Mouse (Mus musculus) gonadal fat pad, adult 2 months (tissue): ENCODE results near the gene Kat8. TPM values are rescaled to one million over a fixed set of nuclear protein-coding genes. Genes with fewer than 3 reads are reported as not detected.
"Not testable (repeated sequence)": the region's sequence is repeated elsewhere in the genome, so short reads cannot be mapped to it uniquely, and the experiment has no call there.

Source experiments
- DNase-seq: peaks from one replicate; pipeline ENCODE4 v3.0.0-alpha.2; 2012; ENCODE audit warnings: low read depth
- polyA plus RNA-seq: library from polyadenylated mRNA; depleted of rRNA; stranded (reverse); fragments of >200 nt; gene quantifications from 2 replicates; pipeline ENCODE4 v1.2.3, GENCODE M21; 2012; rRNA removed

Kat8 gene
- 15.9 and 16.4 TPM in 2 replicates for polyA plus RNA-seq

DNA sequence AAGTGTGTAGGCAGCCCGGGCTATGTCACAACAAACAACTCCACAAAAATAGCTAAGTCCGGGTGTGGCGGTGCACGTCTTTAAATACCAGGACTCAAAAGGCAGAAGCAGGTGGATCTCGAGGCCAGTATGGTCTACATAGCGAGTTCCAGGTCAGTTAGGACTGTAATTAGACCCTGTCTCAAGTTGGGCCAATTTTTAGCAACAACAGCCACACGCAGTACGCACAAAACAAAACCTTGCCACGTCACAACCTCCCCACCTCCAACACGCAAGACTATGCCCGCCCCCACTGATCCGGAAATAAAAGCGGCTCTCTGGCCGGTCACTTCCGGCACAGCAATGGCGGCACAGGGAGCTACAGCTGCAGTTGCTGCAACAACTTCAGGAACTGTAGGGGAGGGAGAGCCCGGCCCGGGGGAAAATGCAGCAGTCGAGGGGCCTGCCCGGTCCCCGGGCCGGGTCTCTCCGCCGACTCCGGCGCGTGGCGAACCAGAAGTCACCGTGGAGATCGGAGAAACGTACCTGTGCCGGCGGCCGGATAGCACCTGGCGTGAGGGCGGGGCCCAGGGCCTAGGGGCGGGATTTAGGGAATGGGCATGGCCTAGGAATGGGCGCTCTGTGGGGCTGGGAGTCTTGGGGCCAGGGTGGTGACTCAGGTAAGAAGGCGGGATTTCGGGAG lies at the start of gene Kat8:
TSS of gene Kat8 (plus strand) at position 327 of the 682 bp plus-strand sequence.
- no peak for DNase-seq

DNA sequence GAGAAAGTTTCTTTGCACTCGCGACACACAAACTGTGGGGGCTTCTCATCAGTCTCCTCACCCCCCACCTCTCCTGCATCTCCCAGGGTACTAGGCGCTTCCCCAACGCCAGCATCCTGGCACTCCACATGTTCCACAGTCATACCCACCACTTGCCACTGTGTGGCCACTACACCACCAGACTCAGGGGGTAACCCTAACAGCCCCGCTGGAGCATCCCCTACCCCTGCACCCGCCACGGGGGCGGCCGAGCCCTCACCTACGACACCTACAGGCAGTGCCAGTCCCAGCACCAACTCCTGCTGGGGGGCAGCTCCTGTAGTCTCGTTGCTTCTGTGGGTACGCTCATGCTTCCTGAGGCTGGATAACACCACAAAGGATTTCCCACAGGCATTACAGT lies 45.9 kb upstream of the Kat8 start:
- no peak for DNase-seq

DNA sequence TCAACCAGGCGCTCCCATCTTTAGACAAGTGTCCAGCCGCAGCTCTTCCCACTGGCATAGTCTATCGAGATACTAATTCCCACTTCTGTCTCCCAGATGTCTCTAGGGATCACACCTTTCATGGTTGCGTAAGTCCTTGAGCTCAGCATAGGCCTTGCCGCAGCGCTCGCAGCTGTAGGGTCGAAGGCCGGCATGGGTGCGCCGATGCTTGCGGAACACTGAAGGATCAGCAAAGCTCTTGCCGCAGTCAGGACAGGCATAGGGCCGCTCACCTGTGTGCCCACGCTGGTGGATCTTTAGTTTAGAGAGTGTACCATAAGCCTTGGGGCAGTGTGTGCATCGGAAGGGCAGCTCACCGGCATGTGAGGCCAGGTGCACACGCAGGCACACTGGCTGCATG lies 44.7 kb upstream of the Kat8 start:
- DNase-seq: no peak

DNA sequence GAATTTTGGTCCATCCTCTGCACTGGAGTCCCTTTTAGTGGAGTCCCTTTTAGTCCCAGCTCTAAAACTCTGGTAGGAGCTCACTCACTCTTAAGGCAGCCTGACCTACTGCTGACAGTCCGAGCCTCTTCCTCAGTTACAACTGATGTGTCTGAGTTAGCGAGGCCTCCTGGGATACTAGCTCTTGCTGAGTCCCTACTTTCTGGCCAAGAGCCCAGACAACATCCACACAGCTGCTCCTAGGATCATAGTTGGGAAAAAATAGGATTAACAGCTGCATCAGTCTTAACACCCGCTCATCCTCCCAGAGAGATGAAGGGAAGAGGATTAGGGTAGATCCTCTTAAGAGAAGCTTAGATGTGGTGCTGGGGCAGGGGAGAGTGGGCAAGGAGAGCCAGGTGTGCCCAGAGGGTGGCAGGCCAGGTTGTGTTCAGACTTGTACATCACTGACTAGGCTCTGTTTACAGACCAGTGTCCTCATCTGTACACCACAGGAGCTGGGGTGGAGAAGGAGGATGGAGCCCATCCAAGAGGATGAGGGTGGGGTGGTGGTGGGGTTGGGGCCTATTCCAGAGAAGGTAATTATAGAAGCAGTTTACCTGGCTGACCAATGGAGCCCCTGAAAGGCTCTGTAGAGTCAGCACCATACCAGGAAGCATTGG lies 43.0 kb upstream of the Kat8 start:
- DNase-seq: no peak

DNA sequence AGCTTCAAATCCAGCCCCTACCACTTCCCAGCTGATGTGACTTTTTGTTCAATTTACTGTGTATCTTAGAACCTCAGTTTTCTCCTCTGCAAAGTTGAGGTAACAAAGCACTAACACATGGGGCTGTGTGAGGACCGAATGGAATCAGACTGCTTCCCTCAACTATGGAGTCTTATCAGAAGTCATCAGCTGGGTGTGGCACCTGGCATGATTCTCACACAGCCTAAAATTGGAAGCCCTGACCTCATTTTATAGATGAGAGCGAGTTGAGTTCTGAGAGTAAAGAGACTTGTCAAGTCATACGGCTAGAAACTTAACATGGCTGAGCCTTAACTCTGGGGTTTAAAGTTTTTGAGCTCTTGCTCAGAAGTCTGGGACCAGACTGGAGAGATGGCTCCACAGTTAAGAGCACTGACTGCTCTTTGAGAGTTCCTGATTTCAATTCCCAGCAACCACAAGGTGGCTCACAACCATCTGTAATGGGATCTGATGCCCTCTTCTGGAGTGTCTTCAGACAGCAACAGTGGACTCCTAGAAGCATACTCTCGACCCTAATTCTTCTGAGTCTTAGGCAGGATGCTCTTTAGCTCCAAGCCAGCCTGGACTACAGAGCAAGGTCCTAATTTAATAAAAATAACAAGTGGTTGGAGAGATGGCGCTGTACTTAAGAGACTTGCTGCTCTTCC lies 42.0 kb upstream of the Kat8 start:
- DNase-seq: no peak

DNA sequence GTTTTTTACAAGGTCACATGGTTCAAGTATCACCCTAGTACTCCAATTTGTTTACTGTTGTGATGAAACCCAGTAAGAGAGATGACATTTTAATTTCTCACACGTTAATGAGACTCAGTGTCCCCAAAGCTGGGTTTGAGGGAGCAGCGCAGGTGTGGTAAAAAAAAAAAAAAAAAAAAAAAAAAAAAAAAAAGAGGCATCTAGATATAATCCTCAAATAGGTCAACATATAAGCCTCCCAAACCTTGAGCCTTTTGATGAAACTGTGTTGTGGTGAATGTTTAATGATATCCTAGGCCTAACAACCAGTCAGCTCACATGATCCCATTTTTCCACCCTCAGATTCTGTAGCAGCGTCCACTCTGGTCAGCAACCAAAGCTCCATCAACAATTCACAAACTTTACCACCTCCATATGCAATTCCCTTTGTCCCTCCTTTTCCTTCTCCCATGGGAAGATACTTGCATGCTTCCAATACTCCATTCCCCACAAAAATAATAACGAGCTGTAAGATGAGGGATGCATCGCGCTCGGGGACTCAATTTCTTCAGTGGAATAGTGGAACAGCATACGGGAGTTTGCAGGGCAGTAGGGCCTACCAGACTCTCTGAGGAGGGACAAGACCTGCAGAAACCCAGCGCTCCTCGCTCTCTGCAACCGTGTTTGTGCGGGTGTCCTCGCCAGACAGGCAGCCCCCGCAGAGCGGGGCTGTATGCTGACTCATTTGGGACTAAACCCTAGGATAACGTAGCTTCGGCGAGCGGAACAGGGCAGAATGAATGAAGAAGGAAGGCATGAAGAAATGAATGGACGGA lies 37.3 kb upstream of the Kat8 start:
- DNase-seq: no peak

DNA sequence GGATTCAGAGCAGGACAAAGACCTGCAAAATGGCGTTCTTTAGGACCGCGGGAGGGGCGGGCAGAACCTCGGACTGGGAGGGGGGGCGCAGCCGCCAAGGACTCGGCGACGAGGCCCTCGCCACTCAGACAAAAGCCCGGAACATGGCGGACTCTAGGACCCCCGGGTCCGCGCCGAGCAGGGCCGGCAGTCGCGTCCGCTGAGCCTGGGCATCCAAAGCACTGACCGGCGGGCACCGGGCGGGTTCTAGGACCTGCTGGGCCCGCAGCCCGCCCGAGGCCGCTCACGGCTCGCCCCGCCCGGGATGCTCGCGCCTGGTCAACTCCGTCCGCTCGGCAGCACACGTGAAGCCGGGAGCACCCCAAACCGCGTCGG lies 36.7 kb upstream of the Kat8 start:
- no peak for DNase-seq

DNA sequence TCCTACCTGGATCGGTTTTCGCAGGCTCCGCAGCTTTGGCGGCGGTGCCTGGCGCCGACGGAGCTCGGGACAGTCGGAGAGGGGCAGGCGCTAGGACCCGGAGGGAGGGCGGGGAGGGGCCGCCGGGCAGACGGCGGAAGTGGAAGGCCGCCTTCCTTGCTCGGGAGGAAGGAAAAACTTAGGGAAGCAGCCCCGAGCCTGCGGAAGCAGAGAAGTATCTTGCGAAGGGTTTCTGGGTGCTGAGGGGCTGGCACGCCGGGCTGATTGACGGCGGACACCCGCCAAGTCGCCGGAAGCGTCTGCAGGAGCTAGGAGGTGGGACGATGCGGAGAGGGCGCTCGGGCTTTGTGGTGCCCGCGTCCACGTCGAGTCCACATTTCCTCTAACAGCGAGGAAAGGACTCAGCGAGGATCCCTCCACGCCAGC lies 36.3 kb upstream of the Kat8 start, which contains the start of gene Zfp646:
TSS of gene Zfp646 (plus strand) at position 181 of the 426 bp plus-strand sequence.
- DNase-seq: no peak

DNA sequence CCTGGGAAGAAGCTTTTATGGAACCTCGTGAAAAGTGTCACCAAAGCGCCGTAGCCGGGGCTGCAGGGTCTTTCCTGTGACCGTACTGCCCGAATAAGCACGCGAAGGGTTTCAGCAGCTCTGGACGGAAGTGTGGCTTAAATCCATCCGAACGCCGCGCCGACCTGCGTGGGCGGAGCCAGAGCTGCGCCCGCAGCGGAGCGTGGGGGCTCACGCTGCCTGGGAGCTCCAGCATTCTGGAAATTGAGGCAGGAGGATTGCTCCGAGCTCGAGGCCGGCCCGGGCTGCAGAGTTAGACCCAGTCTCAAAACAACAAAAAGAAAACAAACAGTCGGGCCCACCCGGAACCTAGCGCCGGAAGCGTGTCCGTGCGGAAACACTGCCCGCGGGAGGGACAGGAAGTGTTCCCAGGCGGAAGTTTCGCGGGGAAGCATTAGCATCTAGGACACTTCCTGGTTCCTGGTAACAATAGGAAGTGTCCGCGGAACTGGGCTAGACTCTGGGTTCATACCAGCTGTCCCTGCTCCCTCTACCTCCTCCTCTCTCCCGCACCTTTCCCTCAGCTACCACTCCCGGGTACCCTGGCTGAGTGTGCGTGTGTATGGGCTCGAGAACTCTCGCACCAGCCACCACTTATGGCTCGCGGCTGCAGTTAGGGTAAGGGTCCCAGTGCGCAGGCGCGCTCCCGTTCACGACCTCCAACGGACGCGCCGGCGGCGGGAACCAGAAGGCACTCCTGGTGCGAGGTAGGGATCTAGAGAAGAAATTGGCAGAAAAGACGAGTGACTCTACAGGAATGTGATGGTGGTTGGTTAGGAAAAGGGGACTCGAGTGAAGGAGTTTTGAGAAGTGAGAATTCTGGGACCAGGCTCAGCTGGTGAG lies 35.6 kb upstream of the Kat8 start, which contains the start of gene Zfp668:
TSS of gene Zfp668 (minus strand) at position 362 of the 882 bp plus-strand sequence.
- DNase-seq: no peak

DNA sequence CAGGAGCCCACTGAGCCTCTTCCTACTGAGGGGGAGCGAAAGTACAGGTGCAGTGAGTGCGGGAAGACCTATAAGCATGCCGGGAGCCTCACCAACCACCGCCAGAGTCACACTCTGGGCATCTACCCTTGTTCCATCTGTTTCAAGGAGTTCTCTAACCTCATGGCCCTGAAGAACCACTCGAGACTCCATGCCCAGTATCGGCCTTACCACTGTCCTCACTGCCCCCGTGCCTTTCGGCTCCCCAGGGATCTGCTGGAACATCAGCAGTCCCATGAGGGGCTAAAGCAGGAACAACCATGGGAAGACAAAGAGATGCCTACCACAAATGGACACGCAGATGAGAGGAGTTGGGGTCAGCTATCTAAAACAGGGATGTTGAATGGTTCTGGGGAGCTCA lies 33.0 kb upstream of the Kat8 start:
- no peak for DNase-seq

DNA sequence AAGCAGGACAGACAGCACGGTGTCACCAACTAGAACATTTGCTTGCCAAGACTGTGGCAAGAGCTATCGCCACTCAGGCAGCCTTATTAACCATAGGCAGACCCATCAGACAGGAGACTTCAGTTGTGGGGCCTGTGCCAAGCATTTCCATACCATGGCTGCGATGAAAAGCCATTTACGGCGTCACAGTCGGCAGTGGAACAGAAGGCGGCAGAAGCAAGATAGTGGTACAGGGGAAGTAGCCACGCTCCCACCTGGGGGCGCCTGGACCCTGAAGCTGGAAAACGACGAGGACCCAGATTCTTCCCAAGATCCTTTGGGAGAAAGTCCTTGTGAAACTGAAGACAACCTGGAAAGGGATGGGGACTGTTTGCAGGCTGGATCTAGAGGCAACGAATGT lies 31.9 kb upstream of the Kat8 start:
- no peak for DNase-seq

DNA sequence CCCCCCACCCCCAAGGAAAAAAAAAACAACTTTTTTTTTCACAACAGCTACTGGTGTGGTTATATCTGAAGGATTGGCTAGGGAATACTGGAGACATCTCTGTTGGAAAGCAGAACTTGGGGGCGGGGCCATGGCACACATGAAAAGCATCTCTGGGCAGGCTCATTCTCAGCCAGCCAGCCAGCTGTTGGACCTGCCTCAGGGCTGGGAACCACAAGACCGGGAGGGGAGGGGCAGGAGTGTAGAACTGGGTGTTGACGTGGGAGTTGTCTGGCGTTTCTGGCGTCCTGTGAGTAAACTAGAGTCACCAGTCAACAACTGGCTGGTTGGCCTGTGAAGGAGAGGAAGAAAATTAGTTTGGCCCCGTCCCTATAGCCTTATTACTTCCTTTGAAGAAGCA lies 26.4 kb upstream of the Kat8 start:
- no peak for DNase-seq

DNA sequence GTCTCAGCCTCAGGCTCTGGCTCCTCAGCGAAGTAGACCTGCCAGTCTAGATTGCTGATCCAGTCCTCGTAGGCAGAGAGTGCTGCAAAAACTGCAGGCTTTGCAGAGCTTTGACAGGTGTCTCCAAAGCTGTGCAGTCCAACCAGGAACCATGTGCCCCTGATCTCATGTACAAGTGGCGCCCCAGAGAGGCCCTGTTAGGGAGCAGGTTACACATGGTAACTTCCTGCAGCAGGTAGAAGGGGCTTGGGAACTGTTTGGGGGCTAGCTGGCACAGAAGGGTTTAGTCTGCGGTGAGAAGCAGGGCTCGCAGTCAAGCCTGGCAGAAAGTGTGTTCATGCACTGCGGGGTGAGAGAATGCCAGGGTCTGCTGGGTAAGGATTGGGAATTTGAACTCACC lies 25.8 kb upstream of the Kat8 start:
- no peak for DNase-seq

DNA sequence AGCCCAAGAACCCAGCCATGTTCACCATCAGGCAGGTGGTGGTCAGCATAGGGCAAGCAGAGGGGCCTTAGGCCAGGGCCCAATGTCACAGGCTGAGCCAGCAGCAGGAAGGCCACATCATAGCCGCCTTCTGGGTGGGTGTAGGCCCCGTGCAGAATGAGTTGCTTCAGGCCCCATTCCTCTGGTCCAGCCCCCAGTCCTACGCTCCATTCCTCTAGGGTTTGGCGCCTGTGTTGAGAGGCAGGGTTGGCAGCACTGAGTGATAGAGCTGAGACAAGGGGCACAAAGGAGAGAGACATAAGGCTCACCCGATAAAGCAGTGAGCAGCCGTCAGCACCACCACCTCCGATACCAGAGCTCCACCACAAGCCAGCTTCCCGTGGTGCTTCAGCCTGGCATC lies 25.1 kb upstream of the Kat8 start:
- DNase-seq: no peak

DNA sequence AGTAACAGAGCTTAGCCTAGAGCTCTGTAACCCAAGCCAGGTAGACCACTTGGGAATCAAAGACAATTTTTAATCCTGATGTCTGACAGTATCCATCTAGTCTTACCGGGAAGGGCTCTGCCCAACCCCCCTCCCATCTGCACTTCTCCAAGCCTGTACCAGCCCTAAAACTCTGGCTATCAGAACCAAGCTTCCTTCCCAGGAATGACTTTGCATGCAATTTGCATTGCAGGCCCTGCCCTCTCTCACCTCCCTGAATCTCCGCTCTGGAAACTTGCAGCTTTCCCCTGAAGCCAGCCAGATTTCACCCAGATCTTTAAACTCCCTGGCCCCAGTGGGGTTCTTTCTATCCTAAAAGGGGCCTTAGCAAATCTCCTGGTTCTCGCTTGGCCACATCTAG lies 24.5 kb upstream of the Kat8 start:
- DNase-seq: no peak

DNA sequence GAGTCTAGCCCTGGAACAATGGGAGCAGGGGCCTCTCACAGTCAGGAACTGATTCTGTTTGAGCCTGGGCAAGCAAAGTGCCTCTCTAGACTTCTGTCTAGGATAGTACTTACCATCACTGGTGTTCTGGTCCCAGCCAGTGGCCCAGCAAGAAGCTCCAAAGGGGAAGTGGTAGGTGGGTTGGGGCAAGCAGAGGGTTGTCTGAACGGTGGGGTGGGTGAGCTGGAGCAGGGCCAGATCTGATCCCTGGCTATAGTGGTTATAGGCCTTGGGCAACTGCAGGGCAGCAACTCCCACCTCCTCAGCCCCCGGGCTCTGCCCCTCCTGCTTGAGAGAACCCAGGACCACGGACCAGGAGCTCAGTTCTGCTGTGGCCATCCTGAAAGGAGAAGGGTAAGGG lies 23.5 kb upstream of the Kat8 start:
- no peak for DNase-seq

DNA sequence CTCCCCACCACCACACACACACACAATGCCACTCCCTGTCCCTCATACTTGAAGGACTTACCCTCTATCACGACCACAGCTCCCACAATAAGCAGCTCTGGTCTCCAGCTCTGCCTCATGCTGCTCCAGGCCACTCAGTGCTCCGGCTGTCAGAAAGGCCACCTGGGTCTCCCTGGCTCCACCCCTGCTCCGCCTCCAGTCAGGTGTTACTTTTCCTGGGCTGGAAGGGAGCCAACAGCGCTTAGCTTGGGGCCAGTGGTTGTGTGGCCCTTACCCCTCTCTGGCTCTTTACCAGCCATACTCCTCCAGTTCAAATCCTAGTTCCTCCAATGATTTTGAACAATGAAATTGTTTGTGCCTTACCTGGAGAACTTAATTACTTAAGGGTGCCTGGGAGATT lies 21.5 kb upstream of the Kat8 start, which contains the start of gene Prss53:
TSS of gene Prss53 (minus strand) at position 173 of the 400 bp plus-strand sequence.
- no peak for DNase-seq

DNA sequence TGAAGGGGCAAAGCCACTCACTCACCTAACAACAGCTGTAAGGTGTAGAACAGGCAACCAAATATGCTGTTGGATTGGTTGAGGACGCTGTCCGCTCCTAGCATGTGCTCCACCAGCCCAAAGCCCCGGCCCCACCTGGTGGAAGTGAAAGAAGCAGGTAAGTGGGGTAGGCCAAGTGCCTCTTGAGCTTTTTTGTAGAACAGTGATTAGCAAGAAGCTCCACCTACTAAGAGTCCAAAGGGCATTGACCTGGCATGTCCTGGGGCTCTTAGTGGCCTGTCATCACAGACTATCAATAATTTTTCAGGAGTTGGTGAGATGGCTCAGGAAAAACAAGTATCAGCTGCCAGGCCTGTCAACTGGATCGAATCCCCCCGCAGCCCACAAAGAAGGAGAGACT lies 17.8 kb upstream of the Kat8 start:
- no peak for DNase-seq

DNA sequence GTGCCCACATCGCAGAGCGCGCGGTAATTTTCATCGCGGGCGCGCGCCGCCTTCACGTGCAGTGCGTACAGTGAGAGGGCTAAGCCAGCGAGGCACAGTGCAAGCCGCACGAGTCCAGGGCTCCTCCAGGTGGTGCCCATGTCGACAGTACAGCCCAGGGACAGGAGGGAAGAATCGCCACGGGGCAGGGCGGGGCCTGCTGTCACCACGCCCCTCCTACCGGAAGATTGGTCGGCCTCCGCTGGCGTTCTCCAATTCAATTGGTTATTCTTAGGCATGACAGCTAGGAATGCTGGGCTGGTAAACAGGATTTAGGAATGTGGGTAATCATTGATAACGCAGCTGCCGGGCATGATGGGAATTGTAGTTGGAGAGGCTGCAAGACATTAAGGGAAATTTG lies 16.9 kb upstream of the Kat8 start, which contains the start of the genes Gm21974 and Vkorc1:
TSS of gene Gm21974 (minus strand) at position 13 of the 400 bp plus-strand sequence.
TSS of gene Vkorc1 (minus strand) at position 176 of the 400 bp plus-strand sequence.
- DNase-seq: no peak

DNA sequence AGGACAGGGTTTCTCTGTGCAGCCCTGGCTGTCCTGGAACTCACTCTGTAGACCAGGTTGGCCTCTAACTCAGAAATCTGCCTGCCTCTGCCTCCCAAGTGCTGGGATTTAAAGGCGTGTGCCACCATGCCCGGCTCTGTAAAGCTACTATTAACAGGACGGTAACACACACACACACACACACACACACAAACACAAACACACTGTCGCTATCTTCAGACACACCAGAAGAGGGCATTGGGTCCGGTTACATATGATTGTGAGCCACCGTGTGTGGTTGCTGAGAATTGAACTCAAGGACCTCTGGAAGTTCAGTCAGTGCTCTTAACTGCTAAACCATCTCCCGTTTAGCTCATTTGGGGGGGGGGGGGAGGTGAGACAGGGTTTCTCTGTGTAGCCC lies 16.4 kb upstream of the Kat8 start:
- not testable (repeated sequence) for DNase-seq

DNA sequence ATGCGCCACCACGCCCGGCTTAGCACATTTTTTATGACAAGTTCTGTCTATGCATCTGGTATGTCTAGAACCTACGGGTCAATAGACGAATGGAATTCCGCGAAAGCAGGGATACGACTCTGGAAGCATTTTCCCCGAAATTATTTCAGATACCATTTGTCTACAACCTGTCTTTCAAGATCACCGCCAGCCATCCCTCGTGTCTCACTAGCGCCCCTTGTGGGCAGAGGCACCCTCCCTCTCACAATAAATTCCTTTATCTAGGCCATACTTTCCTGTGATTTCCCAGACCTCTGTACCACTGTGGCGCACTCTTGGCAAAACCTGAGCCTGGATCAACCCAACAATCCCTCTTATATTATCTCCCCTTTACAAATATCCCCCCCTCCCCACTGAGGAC lies 15.9 kb upstream of the Kat8 start:
- DNase-seq: no peak
